Mouse (Mus musculus) adrenal gland, postnatal 4 days (tissue): ENCODE data around the gene Bcdin3d. TPM values are rescaled to one million over a fixed set of nuclear protein-coding genes. Genes with fewer than 3 reads are reported as not detected.

Experiments used
- DNase-seq, 2 experiments: peaks; one replicate each; pipeline ENCODE4 v3.0.0; 2021 to 2022; ENCODE audit warnings: low spot score in 2 of 2, mixed read lengths in 2 of 2
- total RNA-seq, 2 experiments: library from RNA; stranded (reverse); gene quantifications; 2 replicates each; pipeline ENCODE4 v1.2.3; 2021

Gene Bcdin3d
- total RNA-seq, 2 experiments from 2014 or later, result 7.8 TPM

- DNase-seq, result no peak
Measured at GRCm38 (mm10) chr15:99442358-99442757, 32.2 kb downstream of the Bcdin3d start.

DNA sequence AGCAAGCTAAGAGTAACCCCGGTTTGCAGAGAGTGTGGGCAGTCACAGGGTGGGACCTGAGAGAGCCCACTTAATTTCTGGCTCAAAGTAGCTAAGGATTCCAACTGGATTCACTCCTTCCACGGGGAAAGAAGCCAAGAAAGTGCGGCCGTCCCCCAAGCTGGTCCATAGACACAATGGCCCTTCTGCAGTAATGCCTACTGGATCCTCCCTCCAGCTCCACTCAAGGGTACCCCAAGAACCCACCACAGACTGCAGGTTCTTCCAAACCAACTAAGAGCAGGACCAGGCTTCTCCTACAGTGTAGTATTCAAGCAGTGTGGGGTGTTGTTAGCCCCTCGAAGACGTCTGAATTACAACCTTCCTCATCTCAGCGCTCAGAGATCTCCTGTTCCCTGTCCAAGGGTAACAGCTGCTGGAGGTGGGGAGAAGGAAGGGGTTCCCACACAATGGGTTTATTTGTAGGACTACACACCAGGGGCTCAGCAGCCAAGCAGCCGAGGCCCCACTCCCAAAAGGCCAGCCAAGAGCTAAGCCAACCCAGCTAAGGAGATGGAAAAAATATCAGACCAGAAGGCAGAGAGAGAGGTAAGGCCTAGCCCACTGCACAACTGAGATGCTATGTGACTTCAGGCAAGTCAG, 33.6 kb downstream of the Bcdin3d start:
- no peak for DNase-seq

GRCm38 (mm10) chr15:99440112-99440815, 34.3 kb downstream of the Bcdin3d start:
- DNase-seq, result no peak

- no peak for DNase-seq
Measured at GRCm38 (mm10) chr15:99438966-99439698, 35.4 kb downstream of the Bcdin3d start.

GRCm38 (mm10) chr15:99433913-99434312, 40.6 kb downstream of the Bcdin3d start:
- peak in 1 of 2 experiments; percentile 49 for DNase-seq

- DNase-seq, result no peak
Measured at GRCm38 (mm10) chr15:99433081-99433718, 41.3 kb downstream of the Bcdin3d start.

GRCm38 (mm10) chr15:99431967-99432366, 42.6 kb downstream of the Bcdin3d start:
- no peak for DNase-seq

DNA sequence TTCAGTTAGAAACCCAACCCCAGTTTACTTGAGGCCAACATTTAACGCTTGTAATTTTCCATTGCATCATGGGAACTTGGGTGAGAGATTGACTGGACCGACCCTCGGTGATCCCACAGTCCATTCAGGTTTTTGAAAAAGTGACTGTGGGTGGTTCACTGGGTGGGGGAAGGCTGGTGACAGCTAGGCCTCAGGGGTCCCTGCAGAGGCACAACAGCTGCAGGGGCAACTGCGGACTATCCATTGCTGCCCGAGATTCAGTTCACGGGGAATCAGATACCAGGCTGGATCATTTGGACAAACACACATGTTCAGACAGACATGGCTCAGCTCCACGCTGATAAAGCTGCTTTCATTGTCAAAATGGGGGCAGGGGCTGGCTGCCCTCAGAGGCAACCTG, 43.0 kb downstream of the Bcdin3d start:
- no peak for DNase-seq

DNA sequence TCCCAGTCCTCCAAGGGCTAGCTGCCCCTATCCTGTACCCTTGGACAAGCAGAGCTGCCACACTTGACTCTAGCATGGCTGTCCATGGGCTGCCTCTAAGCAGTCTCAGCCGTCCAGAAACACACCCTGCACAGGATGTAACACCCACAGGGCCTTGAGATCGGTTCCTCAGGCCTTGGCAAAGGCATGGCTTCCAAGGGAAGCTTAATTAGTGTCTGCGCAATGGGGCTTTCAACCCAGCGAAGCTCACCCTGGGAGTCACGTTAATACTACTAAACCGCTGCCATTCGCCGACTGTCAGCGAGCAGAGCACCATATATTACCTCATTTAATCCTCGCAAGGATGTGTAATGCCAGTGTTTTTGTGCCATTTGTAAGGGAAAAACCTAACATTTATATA, 43.5 kb downstream of the Bcdin3d start:
- no peak for DNase-seq

- no peak for DNase-seq
Measured at GRCm38 (mm10) chr15:99430394-99430793, 44.1 kb downstream of the Bcdin3d start.

- DNase-seq, result no peak
Measured at GRCm38 (mm10) chr15:99423884-99424283, 50.6 kb downstream of the Bcdin3d start.

DNA sequence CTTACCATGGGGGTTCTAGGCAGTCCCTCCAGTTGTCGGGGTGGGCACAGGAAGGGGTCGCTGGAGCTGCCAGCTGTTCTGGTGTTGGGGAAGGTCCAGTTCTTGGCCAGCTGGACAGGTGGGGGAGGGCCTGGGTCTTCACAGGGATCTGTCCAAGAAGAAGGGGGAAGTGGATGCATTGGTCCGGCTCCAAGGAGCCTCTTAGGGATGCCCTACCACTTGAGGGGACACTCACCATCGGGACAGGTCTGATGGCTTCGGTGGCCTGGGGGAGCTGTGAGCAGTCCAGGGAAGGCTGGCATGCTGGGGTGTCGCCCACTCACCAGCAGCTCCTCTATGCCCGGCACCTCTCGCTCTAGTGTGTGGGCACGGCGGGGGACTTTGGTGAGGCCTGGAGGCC, 51.4 kb downstream of the Bcdin3d start:
- no peak for DNase-seq

DNA sequence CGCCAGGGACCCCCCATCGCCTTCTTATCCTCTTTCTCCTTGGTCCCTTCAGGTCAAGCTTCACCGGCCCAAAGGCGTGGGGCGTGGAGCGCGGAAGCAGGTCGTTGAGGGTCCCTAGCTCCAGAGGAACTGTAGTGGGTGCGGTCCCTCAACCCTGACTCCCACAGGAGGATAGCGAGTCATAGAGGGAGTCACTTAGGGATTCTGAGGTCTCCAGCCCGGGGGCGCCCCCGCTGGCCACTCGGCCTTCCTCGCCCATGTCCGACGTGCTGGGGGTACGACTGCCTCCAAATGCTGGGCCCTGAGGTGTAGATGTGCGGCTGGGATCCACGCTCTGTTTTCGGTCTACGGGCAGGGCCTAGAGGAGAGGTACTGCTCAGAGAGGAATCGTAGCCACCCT, 52.0 kb downstream of the Bcdin3d start:
- DNase-seq, result no peak

- DNase-seq, result no peak
Measured at GRCm38 (mm10) chr15:99421676-99422075, 52.9 kb downstream of the Bcdin3d start.

DNA sequence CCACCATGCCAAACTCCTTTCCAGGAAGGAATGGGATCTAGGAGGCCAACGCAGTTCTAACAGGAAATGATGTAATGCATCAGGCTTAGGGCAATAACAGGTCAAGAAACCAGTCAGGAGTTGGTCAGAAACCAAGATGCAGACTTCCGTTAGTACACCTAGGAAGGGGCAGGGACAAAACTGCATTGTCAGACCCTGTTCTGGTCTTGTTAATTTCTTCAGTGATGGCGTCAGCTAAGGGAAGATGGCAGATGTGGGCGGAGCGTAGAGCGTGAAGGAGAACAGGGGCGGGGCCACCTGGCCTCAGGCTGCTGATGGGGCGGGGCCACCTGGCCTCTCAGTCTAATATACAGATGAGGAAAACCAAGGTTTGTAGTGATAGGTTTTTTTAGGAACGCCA, 53.4 kb downstream of the Bcdin3d start:
- no peak for DNase-seq

DNA sequence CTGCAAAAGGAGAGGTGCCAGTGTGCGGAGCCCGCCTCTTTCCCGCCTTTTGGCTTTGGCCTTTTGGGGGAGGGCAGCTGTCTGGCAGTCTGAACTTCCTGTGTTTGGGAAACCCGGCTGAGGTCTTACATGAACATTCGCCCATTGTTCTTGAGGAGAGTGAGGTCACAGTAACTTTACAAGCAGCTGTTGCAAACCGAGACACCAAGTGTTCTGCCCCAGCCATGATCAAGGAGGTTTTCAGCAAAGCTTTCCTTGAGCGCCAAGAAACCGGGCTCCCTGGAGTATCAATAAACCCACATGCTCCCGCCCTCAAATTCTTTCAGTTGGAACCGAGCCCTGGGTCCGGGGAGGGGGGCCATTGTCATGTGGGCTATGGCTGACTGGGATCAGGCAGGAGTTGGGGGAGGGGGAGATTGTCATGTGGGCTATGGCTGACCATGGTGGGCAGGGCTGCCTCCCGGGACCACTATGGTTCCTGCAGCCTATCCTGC, 54.0 kb downstream of the Bcdin3d start:
- peak in 1 of 2 experiments; percentile 43 for DNase-seq

- DNase-seq, result no peak
Measured at GRCm38 (mm10) chr15:99420101-99420500, 54.4 kb downstream of the Bcdin3d start.
